Mouse (Mus musculus) macrophage (primary cell): ENCODE data around the gene Ccdc38. TPM values are rescaled to one million over a fixed set of nuclear protein-coding genes. Genes with fewer than 3 reads are reported as not detected.

Experiments used
- H3K27ac ChIP-seq: fragments of 350-480 bp; formaldehyde crosslinking; 2 replicates; pipeline ENCODE4 v1.9.0; 2021
- H3K36me3 ChIP-seq: fragments of 350-480 bp; formaldehyde crosslinking; 2 replicates; pipeline ENCODE4 v1.9.0; 2021; ENCODE audit errors: inconsistent target
- H3K4me3 ChIP-seq: fragments of 350-480 bp; formaldehyde crosslinking; 2 replicates; pipeline ENCODE4 v1.9.0; 2021; ENCODE audit errors: inconsistent target
- H3K79me2 ChIP-seq: fragments of 350-480 bp; formaldehyde crosslinking; 2 replicates; pipeline ENCODE4 v1.9.0; 2021; ENCODE audit errors: inconsistent target
- WGBS: methylation state at CpG from one replicate; pipeline ENCODE4 v1.1.7; 2026; ENCODE audit warnings: inconsistent platforms; ENCODE audit not compliant: missing documents; 5-methylcytosine and 5-hydroxymethylcytosine counted together
- polyA plus RNA-seq: library from polyadenylated mRNA; stranded (reverse); fragments of 250-400 nt; gene quantifications from 3 replicates; pipeline ENCODE4 v1.2.4, GENCODE M21; 2018; ENCODE audit warnings: inconsistent platforms
- total RNA-seq, 78 experiments: library from RNA; depleted of rRNA; stranded (reverse); fragments of 250-400 nt; gene quantifications; 1 replicate in 9 of 78; 2 replicates in 24 of 78; 3 replicates in 43 of 78; 4 replicates in 2 of 78; pipeline ENCODE4 v1.2.4; 2018; ENCODE audit warnings: inconsistent platforms in 56 of 78

Ccdc38 gene
- not detected for total RNA-seq (2018; cell fraction: chromatin; rRNA removed)
- total RNA-seq (2018; cell fraction: cytosol; rRNA removed): under 1 TPM in 1 of 26 experiments, not detected in 25; 0.04 TPM
- not detected for total RNA-seq (2018; cell fraction: nucleus; rRNA removed)
- polyA plus RNA-seq: not detected in 3 replicates

DNA sequence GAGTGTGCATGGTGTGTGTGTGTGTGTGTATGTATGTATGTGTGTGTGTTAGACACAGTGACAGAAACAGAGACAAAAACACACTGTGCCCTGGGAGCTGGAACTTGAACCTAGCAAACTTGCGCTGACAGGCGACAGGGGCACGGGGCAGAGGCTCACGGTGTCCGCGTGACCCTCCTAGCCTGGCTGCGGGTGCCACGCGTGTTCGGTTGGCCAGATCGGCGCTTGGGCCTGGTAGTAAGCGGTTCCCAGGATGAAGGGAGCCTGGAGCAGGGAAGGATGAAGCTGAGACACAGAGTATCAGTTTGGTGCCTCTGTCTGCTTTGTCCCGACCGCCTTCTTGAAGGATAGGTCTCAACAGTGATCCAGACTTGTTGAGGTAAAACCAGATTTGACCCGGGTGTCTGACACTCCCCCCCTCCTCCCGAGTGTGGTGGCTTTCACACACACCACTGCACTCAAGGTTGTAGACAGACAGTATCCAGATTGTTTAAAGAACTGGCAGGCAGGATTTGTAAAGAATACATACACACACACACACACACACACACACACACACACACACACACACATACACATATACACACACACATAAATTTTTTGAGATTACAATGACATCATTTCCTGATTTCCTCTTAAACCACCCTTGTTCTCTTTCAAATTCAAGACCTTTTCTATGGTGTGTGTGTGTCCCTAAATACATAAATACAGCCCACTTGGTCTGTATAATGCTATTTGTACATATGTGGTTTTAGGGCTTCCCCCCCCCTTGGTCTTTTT lies at the start of gene Ccdc38:
Ccdc38 (plus strand) TSS at position 202 of the 780 bp plus-strand sequence.
- Histone ChIP-seq H3K27ac (0 out of 2 replicates have a peak within 1 kb of the TSS, but pooled peaks have one; percentile 5), H3K36me3 (no peaks in the 10 kb centered on the region), H3K79me2 (no peaks in the 10 kb centered on the region), H3K4me3 (peak within 1 kb of the TSS; percentile 34)
- WGBS: 47% methylated on average over 17 of the region's 17 CpGs

DNA sequence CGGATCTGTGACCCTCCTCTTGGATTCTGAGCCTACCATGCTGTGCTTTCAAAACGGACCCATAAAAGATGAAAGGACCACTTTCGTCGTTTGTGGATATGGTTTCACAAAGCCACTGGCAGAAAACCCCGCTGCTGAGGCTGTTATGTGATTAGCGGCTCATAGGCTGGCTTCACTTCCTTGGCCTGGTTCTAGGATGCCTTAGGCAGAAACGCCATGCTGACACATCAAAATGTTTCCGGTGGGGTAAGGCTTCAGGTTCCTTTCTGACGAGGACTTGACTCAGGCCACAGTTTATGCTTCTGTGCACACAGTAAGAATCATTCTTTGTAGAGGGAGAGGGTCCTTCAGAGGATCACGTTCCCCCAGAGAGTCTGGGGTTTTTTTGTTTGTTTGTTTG lies 39.6 kb upstream of the Ccdc38 start:
- H3K79me2 ChIP-seq: no peaks in the 10 kb centered on the region
- no peak overlapping the region for H3K27ac ChIP-seq
- 47% methylated on average over 10 of the region's 10 CpGs for WGBS
- H3K36me3 ChIP-seq: no peaks in the 10 kb centered on the region
- no peak overlapping the region for H3K4me3 ChIP-seq

DNA sequence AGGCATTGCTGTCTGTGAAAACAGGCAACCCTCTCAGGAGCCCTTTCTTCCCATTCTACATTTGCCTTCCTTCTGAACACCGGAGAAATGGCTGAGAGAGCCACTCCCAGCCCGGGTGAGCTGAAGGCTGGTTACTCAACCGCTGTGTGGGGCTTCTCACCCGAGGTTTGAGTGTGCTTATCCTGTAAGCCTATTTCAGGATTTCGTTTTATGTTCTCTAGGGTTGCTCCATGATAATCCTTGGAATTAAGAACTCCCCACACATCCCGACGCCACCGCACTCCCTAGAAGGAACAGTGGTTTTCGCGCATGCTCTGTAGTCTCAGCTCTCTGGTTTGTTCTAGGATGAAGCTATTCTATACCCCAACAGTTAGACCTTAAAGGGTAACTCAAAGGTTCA lies 39.1 kb upstream of the Ccdc38 start:
- H3K79me2 ChIP-seq: no peaks in the 10 kb centered on the region
- H3K27ac ChIP-seq: no peak overlapping the region
- H3K36me3 ChIP-seq: no peaks in the 10 kb centered on the region
- H3K4me3 ChIP-seq: no peak overlapping the region
- 80% methylated on average over 10 of the region's 10 CpGs for WGBS

DNA sequence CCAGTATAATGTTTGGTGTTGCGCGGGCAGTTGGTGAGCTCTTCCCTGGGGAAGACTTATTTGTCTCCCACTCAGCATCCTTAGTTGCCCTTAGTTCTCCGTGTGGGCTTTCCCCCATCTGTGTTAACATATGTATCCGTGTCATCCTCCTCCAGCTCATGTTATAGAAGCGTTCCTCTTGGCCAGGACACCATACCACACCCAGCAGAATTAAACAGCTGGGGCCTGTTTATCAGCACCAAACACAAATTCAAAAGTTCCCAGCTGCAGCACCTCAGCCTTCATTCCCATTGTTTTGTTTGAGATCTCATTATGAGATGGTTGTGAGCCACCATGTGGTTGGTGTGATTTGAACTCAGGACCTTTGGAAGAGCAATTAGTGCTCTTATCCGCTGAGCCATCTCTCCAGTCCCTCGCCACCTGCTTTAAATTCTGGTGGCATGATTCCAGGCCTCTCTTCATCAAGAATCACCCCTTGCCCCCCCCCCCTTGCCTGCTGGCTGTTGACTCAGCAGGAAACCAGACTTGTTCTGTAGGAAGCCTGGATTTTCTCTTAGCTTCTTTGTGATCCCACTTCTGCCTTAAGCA lies 32.0 kb upstream of the Ccdc38 start:
- no peak overlapping the region for H3K27ac ChIP-seq
- H3K4me3 ChIP-seq: no peak overlapping the region
- H3K36me3 ChIP-seq: no peaks in the 10 kb centered on the region
- WGBS: 88% methylated on average over 7 of the region's 7 CpGs
- no peaks in the 10 kb centered on the region for H3K79me2 ChIP-seq

DNA sequence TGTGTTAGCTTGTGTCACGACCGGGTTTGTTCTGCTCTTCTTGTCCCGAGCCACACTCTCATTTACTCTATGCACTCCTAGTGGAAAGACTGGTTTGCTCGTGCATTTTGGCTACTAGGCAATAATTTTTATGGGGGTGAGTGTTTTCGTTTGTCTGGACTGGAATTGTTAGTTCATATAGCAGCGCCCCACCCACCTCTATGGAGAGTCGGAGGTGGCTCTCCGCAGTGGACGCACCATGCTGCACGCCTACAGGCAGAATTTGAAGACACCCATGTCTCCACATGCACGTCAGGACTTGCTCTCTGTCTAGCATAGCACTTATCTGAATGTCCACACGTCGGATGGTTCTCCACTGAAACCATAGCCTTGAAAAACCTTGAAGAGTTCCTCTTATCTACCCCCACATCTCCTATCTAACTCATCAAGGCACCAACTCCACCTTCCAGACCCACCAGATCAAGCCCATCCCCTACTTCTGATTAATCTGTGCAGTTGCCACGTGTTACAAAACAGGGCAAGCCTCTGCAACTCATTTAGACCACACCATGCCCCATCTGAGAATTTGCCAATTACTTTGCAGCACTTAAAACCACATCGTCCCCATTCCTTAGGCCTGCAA lies 30.8 kb upstream of the Ccdc38 start:
- Histone ChIP-seq H3K36me3 (no peaks in the 10 kb centered on the region), H3K79me2 (no peaks in the 10 kb centered on the region), H3K4me3 (no peak overlapping the region), H3K27ac (no peak overlapping the region)
- 89% methylated on average over 15 of the region's 15 CpGs for WGBS

DNA sequence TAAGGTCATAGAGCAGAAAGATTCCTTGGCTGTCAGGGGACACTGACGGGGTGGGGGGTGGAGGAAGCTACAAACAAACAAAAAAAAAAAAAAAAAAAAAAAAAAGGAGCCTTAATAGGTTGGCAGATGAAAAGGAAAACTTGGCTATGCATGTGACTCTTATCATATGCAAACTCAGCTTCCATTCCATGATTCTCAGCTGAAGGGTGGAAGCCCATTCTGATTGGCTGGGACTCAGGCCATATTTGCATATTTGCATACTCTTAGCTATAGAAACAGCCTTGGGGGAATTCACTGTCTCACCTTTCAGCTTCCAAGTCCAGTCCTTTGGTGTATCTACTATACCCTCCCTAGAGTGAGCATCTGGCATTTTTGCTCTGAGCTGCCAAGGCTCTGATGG lies 25.0 kb upstream of the Ccdc38 start:
- H3K79me2 ChIP-seq: no peaks in the 10 kb centered on the region
- no peak overlapping the region for H3K27ac ChIP-seq
- no peaks in the 10 kb centered on the region for H3K36me3 ChIP-seq
- H3K4me3 ChIP-seq: no peak overlapping the region
- WGBS: no CpG with 5 or more reads among the region's 1 CpGs

DNA sequence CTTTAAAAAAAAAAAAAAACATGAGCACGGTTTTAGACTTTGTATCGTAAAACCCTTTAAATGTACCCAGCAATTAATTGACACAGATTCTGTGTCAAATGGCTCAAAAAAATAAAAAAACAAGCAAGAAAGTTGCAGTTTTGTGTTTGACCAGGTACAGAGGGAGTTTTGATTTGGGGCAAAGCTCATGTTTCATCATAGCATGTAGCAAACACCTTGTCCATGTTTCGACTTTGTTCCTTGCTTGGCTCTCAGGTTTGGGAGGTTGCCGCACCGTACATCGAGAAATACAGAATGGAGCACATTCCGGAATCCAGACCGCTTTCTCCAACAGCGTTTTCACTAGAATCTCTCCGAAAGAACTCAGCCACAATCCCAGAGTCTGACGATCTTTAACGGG lies 24.5 kb upstream of the Ccdc38 start:
- no peak overlapping the region for H3K27ac ChIP-seq
- no peak overlapping the region for H3K4me3 ChIP-seq
- 87% methylated on average over 12 of the region's 12 CpGs for WGBS
- H3K36me3 ChIP-seq: no peaks in the 10 kb centered on the region
- no peaks in the 10 kb centered on the region for H3K79me2 ChIP-seq

DNA sequence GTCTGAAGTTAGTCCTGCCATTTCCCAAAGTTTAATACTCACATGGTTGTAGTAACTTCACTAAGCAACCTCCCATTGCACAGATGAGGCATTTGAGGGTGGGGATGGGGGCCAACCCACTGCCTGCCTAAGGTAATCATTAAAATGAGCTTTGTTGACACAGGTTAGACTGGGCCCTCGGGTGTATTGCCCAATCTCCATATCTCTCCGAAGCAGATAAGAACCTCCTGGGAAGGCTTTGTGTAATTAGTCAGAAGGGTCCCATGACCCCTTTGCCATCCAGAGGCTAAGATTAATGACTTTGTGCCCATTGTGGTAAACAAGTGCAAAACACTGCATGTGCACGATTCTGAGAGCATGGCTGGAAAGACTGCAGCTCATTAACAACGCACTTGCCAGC lies 22.7 kb upstream of the Ccdc38 start:
- no peak overlapping the region for H3K4me3 ChIP-seq
- no peaks in the 10 kb centered on the region for H3K79me2 ChIP-seq
- 73% methylated on average over 4 of the region's 4 CpGs for WGBS
- H3K36me3 ChIP-seq: no peaks in the 10 kb centered on the region
- H3K27ac ChIP-seq: no peak overlapping the region

DNA sequence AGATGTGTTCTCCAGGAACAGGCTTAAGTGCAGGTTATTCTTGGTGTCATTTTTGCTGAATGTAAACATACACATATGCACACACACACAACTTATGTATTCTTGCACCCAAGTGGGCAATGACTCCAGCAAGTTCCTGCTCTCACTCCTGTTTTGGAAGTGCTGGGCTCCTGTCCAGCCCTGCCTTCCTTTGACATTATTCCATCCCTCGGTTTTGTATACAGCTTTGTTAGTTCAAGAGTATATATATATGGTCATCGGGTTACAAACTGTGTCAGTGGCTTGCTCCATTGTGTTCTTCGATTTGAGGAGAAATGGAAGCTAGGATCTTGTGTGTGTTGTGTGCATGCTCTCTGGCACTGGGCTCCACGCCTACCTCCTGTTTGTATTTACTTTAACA lies 22.2 kb upstream of the Ccdc38 start:
- no peak overlapping the region for H3K27ac ChIP-seq
- 92% methylated on average over 4 of the region's 4 CpGs for WGBS
- no peaks in the 10 kb centered on the region for H3K79me2 ChIP-seq
- no peaks in the 10 kb centered on the region for H3K36me3 ChIP-seq
- H3K4me3 ChIP-seq: no peak overlapping the region

DNA sequence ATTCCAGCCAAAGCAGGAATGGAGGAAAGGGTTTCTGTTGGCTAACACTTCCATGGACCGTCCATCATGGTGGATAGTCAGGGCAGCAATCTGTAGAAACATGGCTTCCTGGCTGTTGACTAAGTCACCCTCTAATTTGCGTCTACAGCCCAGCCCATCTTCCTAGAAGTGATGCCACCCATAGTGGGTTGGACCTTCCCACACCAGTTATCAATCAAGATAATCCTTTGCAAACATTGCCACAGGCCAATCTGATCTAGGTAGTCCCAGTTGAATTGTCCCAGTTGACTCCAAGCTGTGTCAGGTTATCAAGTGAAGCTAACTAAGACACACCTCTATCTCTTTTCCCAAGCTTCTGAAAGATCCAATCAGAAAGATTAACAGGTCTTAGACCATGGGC lies 21.8 kb upstream of the Ccdc38 start:
- Histone ChIP-seq H3K79me2 (no peaks in the 10 kb centered on the region), H3K36me3 (no peaks in the 10 kb centered on the region), H3K27ac (no peak overlapping the region), H3K4me3 (no peak overlapping the region)
- 100% methylated on average over 2 of the region's 2 CpGs for WGBS

DNA sequence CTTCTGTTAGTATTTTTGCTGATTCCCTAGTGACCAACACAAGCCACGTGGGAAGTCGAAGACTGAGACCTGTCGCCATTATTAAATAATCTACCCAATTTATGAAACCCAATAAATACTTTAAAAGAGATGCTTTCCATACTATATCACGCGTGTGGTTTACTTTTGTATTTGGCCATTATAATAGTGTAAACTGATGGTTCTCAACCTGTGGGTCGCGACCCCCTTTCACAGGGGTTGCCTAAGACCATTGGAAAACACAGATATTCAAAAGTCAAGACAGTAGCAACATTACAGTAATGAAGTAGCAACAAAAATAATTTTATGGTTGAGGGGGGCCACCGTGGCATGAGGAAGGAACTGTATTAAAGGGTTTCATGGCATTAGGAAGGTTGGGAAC lies 21.3 kb upstream of the Ccdc38 start:
- Histone ChIP-seq H3K4me3 (no peak overlapping the region), H3K79me2 (no peaks in the 10 kb centered on the region), H3K36me3 (no peaks in the 10 kb centered on the region), H3K27ac (no peak overlapping the region)
- 93% methylated on average over 8 of the region's 8 CpGs for WGBS

DNA sequence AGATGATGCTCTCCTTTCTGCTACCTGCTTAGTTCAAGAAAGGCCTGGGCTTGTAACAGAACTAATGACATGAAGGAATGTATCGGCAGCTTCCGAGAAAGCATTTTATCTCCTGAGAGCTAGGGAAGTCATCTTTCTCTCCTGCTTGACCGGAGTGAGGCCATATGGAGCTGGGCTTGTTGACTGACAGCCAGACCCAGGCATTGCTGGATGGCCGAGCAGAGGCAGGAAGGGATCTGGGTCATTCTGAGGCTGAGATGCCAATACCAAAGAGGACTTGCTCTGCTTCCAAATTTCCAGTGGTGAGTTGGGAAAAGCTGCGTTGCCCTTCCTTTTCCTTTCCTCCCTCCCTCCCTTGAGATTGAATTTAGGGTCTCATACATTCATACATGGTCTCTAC lies 20.7 kb upstream of the Ccdc38 start:
- no peak overlapping the region for H3K27ac ChIP-seq
- WGBS: 91% methylated on average over 5 of the region's 5 CpGs
- no peak overlapping the region for H3K4me3 ChIP-seq
- no peaks in the 10 kb centered on the region for H3K79me2 ChIP-seq
- no peaks in the 10 kb centered on the region for H3K36me3 ChIP-seq

DNA sequence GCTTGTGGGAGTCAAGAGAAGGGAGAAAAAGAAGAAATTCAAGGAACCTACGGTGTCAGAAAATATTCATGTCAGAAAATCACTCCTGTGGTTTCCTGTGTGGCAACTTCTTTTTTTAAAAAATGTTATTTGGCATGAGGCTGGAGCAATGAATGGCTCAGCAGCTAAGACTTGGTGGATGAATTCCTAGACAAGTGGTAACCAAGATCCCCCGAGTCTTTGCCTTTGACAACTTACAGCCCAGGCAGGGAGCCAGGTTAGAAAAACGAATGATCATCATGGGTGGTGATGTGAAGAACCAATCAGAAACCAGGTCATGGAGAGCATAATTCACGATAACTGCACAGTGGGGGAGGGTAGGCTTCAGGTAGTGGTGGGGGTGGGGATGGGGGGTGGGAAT lies 19.4 kb upstream of the Ccdc38 start:
- H3K4me3 ChIP-seq: no peak overlapping the region
- H3K36me3 ChIP-seq: no peaks in the 10 kb centered on the region
- H3K79me2 ChIP-seq: no peaks in the 10 kb centered on the region
- WGBS: 16% methylated on average over 4 of the region's 4 CpGs
- no peak overlapping the region for H3K27ac ChIP-seq

DNA sequence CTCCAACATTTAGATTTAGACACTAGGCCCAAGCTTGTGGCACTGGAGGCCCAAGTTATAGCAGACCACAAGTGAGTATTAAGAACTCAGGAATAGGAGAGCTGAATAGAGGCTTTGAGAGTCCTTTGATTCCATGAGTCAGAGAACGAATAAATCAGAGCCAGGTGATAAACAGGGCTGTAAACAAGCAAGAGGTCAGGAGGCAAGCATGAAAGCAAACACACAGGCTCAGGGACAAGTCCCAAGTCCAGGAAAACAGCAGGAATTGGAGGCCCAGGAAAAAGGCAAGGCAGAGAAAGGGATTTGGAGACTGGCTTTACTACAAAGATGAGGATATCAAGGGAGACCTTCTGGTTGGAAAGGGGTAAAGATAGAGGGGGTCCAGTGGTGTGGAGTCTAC lies 15.1 kb upstream of the Ccdc38 start:
- Histone ChIP-seq H3K27ac (no peak overlapping the region), H3K36me3 (no peaks in the 10 kb centered on the region), H3K79me2 (no peaks in the 10 kb centered on the region), H3K4me3 (no peak overlapping the region)
- WGBS: 83% methylated on average over 1 of the region's 1 CpGs

DNA sequence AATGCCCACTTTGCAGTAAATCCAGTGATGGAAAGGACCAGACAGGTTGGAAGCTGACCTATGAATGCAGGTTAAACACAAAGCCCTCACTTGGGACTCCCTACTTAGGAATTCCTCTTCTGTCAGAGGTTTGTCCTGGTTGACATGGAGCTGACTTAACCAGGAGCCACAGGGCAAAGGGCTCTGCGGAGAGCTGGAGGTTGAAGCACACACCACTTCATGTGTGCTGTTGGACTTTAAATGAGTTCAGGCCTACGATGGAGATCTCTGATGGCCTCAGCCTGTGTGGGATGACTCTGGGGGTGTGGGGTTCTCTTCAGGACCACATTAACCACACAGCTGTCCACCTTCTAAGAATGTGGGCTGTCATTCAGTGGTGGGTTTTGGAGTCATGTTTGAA lies 2.1 kb upstream of the Ccdc38 start:
- H3K79me2 ChIP-seq: no peaks in the 10 kb centered on the region
- H3K36me3 ChIP-seq: no peaks in the 10 kb centered on the region
- H3K4me3 ChIP-seq: no peak overlapping the region
- H3K27ac ChIP-seq: no peak overlapping the region
- WGBS: 83% methylated on average over 2 of the region's 2 CpGs
